14 mouse cellular contexts compared by ENCODE assay signal in genomic region chr11:95012487-95012886, GRCm38 (mm10). TPM values are rescaled to one million over a fixed set of nuclear protein-coding genes. Genes with fewer than 3 reads are reported as not detected.
A peak's percentile ranks its signal among the peaks of the same experiment; 100 is the strongest.
DNase-seq lines count a peak whose midpoint lies in the region; ATAC-seq lines count a peak whose summit lies in the region.
"Had no signal": no experiment of that assay in that cellular context is flagged by ENCODE, and none has a peak within 500 bp of the region (broad histone marks: within the 10 kb centered on the region; RNA-seq: fewer than 3 reads in every experiment).

No protein-coding gene starts in this region.

- peaks cover 17% of the 10 kb centered on the region for H3K4me1 ChIP-seq in neural tube, embryonic 11.5 days (ENCODE audit: control insufficient read depth, insufficient read depth, low read length)
- H3K4me1 ChIP-seq in forebrain, embryonic 15.5 days, result peaks cover 66% of the 10 kb centered on the region
- peaks cover 74% of the 10 kb centered on the region for H3K4me1 ChIP-seq in liver, embryonic 15.5 days (replicated peaks)
- peaks cover 42% of the 10 kb centered on the region for H3K4me1 ChIP-seq in stomach, embryonic 16.5 days (ENCODE audit: control insufficient read depth, insufficient read depth, low read length)

- H3K4me2 ChIP-seq in neural tube, embryonic 11.5 days (ENCODE audit: low read depth), result peak overlapping the region; percentile 58
- peak overlapping the region; percentile 83 for H3K4me2 ChIP-seq in forebrain, embryonic 15.5 days (replicated peaks)
- H3K4me2 ChIP-seq in liver, embryonic 15.5 days, result peak overlapping the region; percentile 89
- H3K4me2 ChIP-seq in stomach, embryonic 16.5 days (ENCODE audit: low read depth, low read length), result peak overlapping the region; percentile 79; the same call in 1 of the 2 replicates

- intact Hi-C loops in left cerebral cortex, postnatal 36 days (cut with DNase I), result no loop called here

- H3K27ac ChIP-seq in neural tube, embryonic 11.5 days (ENCODE audit: low read depth, low read length), result no peak overlapping the region
- H3K27ac ChIP-seq in forebrain, embryonic 15.5 days (replicated peaks), result 0 out of 2 replicates have a peak overlapping the region, but pooled peaks have one; percentile 66
- peak overlapping the region; percentile 100 for H3K27ac ChIP-seq in liver, embryonic 15.5 days (replicated peaks)
- peak overlapping the region; percentile 32; the same call in 1 of the 2 replicates for H3K27ac ChIP-seq in stomach, embryonic 16.5 days (ENCODE audit: low read length)

- H3K27me3 ChIP-seq in neural tube, embryonic 11.5 days (ENCODE audit: control insufficient read depth, insufficient read depth, low read length), result no peaks in the 10 kb centered on the region
- no peaks in the 10 kb centered on the region for H3K27me3 ChIP-seq in forebrain, embryonic 15.5 days
- H3K27me3 ChIP-seq in liver, embryonic 15.5 days, result peaks cover 21% of the 10 kb centered on the region
- no peaks in the 10 kb centered on the region for H3K27me3 ChIP-seq in stomach, embryonic 16.5 days (ENCODE audit: control insufficient read depth, insufficient read depth, low read length)

- H3K9me3 ChIP-seq in neural tube, embryonic 11.5 days (ENCODE audit: control insufficient read depth, low read length), result no peaks in the 10 kb centered on the region
- no peaks in the 10 kb centered on the region for H3K9me3 ChIP-seq in forebrain, embryonic 15.5 days
- no peaks in the 10 kb centered on the region for H3K9me3 ChIP-seq in liver, embryonic 15.5 days (replicated peaks)
- no peaks in the 10 kb centered on the region for H3K9me3 ChIP-seq in stomach, embryonic 16.5 days (replicated peaks; ENCODE audit: control insufficient read depth, low read length)

- WGBS in neural tube, embryonic 11.5 days, result 64% methylated on average over 3 of the region's 3 CpGs
- WGBS in forebrain, embryonic 15.5 days, result 25% methylated on average over 3 of the region's 3 CpGs
- 21% methylated on average over 3 of the region's 3 CpGs for WGBS in liver, embryonic 15.5 days (ENCODE audit: insufficient replicate concordance)
- 37% methylated on average over 3 of the region's 3 CpGs for WGBS in stomach, embryonic 16.5 days

- H3K9ac ChIP-seq in neural tube, embryonic 11.5 days (ENCODE audit: low read length), result no peak overlapping the region
- peak overlapping the region; percentile 100; the same call in 1 of the 2 replicates for H3K9ac ChIP-seq in forebrain, embryonic 15.5 days (replicated peaks)
- H3K9ac ChIP-seq in liver, embryonic 15.5 days, result peak overlapping the region; percentile 74
- H3K9ac ChIP-seq in stomach, embryonic 16.5 days (ENCODE audit: low read length), result no peak overlapping the region

- ATAC-seq in neural tube, embryonic 11.5 days (ENCODE audit: insufficient read depth, low FRiP score, low TSS enrichment), result no peak
- no peak for ATAC-seq in forebrain, embryonic 15.5 days (replicated peaks)
- ATAC-seq in liver, embryonic 15.5 days (ENCODE audit: insufficient read depth), result no peak
- no peak for ATAC-seq in stomach, embryonic 16.5 days (ENCODE audit: insufficient read depth, low FRiP score)

- DNase-seq in neural tube, embryonic 11.5 days (ENCODE audit: low spot score), result no peak
- DNase-seq in neural tube, embryonic 10.5 days (ENCODE audit: extremely low spot score, low spot score), result no peak
- no peak for DNase-seq in lung, postnatal 25 days (ENCODE audit: low spot score)
- no peak for DNase-seq in adipocyte (ENCODE audit: low spot score)
- no peak for DNase-seq in left cerebral cortex, postnatal 36 days (ENCODE audit: low spot score in 2 of 2)
- DNase-seq: cerebellum, adult 9-10 months; kidney, postnatal 14 days had no signal

- H3K36me3 ChIP-seq in neural tube, embryonic 11.5 days (ENCODE audit: control insufficient read depth, insufficient read depth, low read length), result peaks cover 6% of the 10 kb centered on the region
- H3K36me3 ChIP-seq in forebrain, embryonic 15.5 days, result peaks cover 17% of the 10 kb centered on the region
- peaks cover 43% of the 10 kb centered on the region for H3K36me3 ChIP-seq in liver, embryonic 15.5 days (replicated peaks)
- no peaks in the 10 kb centered on the region for H3K36me3 ChIP-seq in stomach, embryonic 16.5 days (ENCODE audit: control insufficient read depth, insufficient read depth, low read length)

- no peak overlapping the region for H3K4me3 ChIP-seq in neural tube, embryonic 11.5 days (ENCODE audit: low read depth, low read length)
- peak overlapping the region; percentile 99 for H3K4me3 ChIP-seq in forebrain, embryonic 15.5 days
- peak overlapping the region; percentile 78 for H3K4me3 ChIP-seq in liver, embryonic 15.5 days (replicated peaks)
- H3K4me3 ChIP-seq in stomach, embryonic 16.5 days (replicated peaks; ENCODE audit: low read length), result no peak overlapping the region

RNA-seq across cellular contexts. Expression of gene Samd14, which starts 2.8 kb away (rescaled TPM):
- 53.1 and 56.2 TPM in 2 replicates for polyA plus RNA-seq in neural tube, embryonic 11.5 days (2014; fragmentation: Nextera tagmentation; extraction: Ambion mirVana)
- polyA plus RNA-seq in forebrain, embryonic 15.5 days (2015; fragmentation: Nextera tagmentation; extraction: Ambion mirVana), result 120 and 123 TPM in 2 replicates
- 33.9 and 39.2 TPM in 2 replicates for polyA plus RNA-seq in liver, embryonic 15.5 days (2015; fragmentation: Nextera tagmentation; extraction: Ambion mirVana)
- polyA plus RNA-seq in stomach, embryonic 16.5 days (2015; fragmentation: Nextera tagmentation; extraction: Ambion mirVana), result 14.7 and 15.9 TPM in 2 replicates
- 10 to 100 TPM; 24.3 to 30.2 TPM for total RNA-seq in left cerebral cortex, postnatal 36 days (2021)

RNA-seq across cellular contexts. Expression of gene Ppp1r9b, which starts 21.7 kb away (rescaled TPM):
- polyA plus RNA-seq in neural tube, embryonic 11.5 days (2014; fragmentation: Nextera tagmentation; extraction: Ambion mirVana), result 15.3 and 17.0 TPM in 2 replicates
- polyA plus RNA-seq in forebrain, embryonic 15.5 days (2015; fragmentation: Nextera tagmentation; extraction: Ambion mirVana), result 23.0 and 23.9 TPM in 2 replicates
- 8.2 and 8.8 TPM in 2 replicates for polyA plus RNA-seq in liver, embryonic 15.5 days (2015; fragmentation: Nextera tagmentation; extraction: Ambion mirVana)
- polyA plus RNA-seq in stomach, embryonic 16.5 days (2015; fragmentation: Nextera tagmentation; extraction: Ambion mirVana), result 6.6 and 8.0 TPM in 2 replicates
- total RNA-seq in left cerebral cortex, postnatal 36 days (2021), result 100 to 1,000 TPM; 700 to 743 TPM

RNA-seq across cellular contexts. Expression of gene Pdk2, which starts 28.7 kb away (rescaled TPM):
- polyA plus RNA-seq in neural tube, embryonic 11.5 days (2014; fragmentation: Nextera tagmentation; extraction: Ambion mirVana), result 16.2 and 17.9 TPM in 2 replicates
- polyA plus RNA-seq in forebrain, embryonic 15.5 days (2015; fragmentation: Nextera tagmentation; extraction: Ambion mirVana), result 26.4 and 27.3 TPM in 2 replicates
- polyA plus RNA-seq in liver, embryonic 15.5 days (2015; fragmentation: Nextera tagmentation; extraction: Ambion mirVana), result 10.2 and 10.8 TPM in 2 replicates
- polyA plus RNA-seq in stomach, embryonic 16.5 days (2015; fragmentation: Nextera tagmentation; extraction: Ambion mirVana), result 37.9 and 39.3 TPM in 2 replicates
- 100 to 1,000 TPM; 104 to 110 TPM for total RNA-seq in left cerebral cortex, postnatal 36 days (2021)

RNA-seq across cellular contexts. Expression of gene Sgca, which starts 36.4 kb away (rescaled TPM):
- 1.9 and 2.2 TPM in 2 replicates for polyA plus RNA-seq in neural tube, embryonic 11.5 days (2014; fragmentation: Nextera tagmentation; extraction: Ambion mirVana)
- polyA plus RNA-seq in forebrain, embryonic 15.5 days (2015; fragmentation: Nextera tagmentation; extraction: Ambion mirVana), result not detected in 2 replicates
- 0.35 and 1.1 TPM in 2 replicates for polyA plus RNA-seq in liver, embryonic 15.5 days (2015; fragmentation: Nextera tagmentation; extraction: Ambion mirVana)
- 0.41 and 3.2 TPM in 2 replicates for polyA plus RNA-seq in stomach, embryonic 16.5 days (2015; fragmentation: Nextera tagmentation; extraction: Ambion mirVana)
- under 1 TPM; 0.50 to 0.69 TPM for total RNA-seq in left cerebral cortex, postnatal 36 days (2021)

RNA-seq across cellular contexts. Expression of gene Hils1, which starts 45.1 kb away (rescaled TPM):
- polyA plus RNA-seq in neural tube, embryonic 11.5 days (2014; fragmentation: Nextera tagmentation; extraction: Ambion mirVana), result not detected in 2 replicates
- polyA plus RNA-seq in forebrain, embryonic 15.5 days (2015; fragmentation: Nextera tagmentation; extraction: Ambion mirVana), result not detected in 2 replicates
- polyA plus RNA-seq in liver, embryonic 15.5 days (2015; fragmentation: Nextera tagmentation; extraction: Ambion mirVana), result not detected in 2 replicates
- polyA plus RNA-seq in stomach, embryonic 16.5 days (2015; fragmentation: Nextera tagmentation; extraction: Ambion mirVana), result not detected in 2 replicates
- total RNA-seq in left cerebral cortex, postnatal 36 days (2021), result not detected
- total RNA-seq: adrenal gland, adult 18-20 months had no signal
- polyA plus RNA-seq: frontal cortex, adult 2 months; heart, postnatal 0 days; limb, embryonic 11.5 days had no signal

Comparison
In these comparisons a context has a peak if more than half of its experiments do, and no peak if none do; other contexts are left out.
1. H3K4me3 ChIP-seq: peak in forebrain, embryonic 15.5 days (single experiment) and liver, embryonic 15.5 days (single experiment); none in neural tube, embryonic 11.5 days (single experiment) and stomach, embryonic 16.5 days (single experiment).
2. H3K9ac ChIP-seq: peak in forebrain, embryonic 15.5 days (single experiment) and liver, embryonic 15.5 days (single experiment); none in neural tube, embryonic 11.5 days (single experiment) and stomach, embryonic 16.5 days (single experiment).
3. Peak in every context shown above with its lines, with median percentiles within 50 percentile points of each other: H3K4me2 ChIP-seq.